ENCODE assay signal across 20 mouse cellular contexts in the genomic region with DNA sequence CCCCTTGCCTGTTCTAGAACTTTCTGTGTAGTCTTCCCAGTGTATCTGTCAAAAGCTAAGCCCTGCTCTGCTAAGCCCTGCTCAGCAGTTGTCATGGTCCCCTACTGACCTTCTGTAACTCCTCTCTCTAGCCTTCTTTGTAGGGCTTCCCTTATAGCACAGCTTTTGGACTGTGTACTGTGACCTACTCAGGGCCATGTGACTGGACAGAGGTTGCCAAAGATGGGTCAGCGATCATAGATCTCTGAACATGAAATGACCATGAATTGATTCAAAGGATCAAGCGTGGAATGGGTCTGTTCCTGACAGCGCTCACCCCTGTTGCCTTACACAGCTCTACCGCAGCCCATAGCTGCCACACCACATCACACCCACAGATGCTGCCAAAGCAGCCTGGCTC.
DNase-seq lines count a peak whose midpoint lies in the region; ATAC-seq and TF ChIP-seq lines count a peak whose summit lies in the region.
"Had no signal": no experiment of that assay in that cellular context is flagged by ENCODE, and none has a peak within 500 bp of the region (broad histone marks: within the 10 kb centered on the region; RNA-seq: fewer than 3 reads in every experiment).

No protein-coding gene starts in this region.

- TF ChIP-seq POLR2A in kidney, adult 2 months (IDR thresholded peaks at IDR 0.05; ENCODE audit: low read depth, low read length) = no peak

- no peak overlapping the region for H3K9ac ChIP-seq in kidney, embryonic 14.5 days (ENCODE audit: low read depth, low read length)
- H3K9ac ChIP-seq in kidney, embryonic 15.5 days = no peak overlapping the region
- H3K9ac ChIP-seq: embryonic facial prominence, embryonic 12.5 days; forebrain, embryonic 13.5 days; forebrain, embryonic 15.5 days had no signal

- H3K27ac ChIP-seq in kidney, adult 2 months (ENCODE audit: insufficient read depth, low read depth, low read length) = no peak overlapping the region
- no peak overlapping the region for H3K27ac ChIP-seq in kidney, embryonic 14.5 days (ENCODE audit: low read depth, low read length)
- no peak overlapping the region for H3K27ac ChIP-seq in kidney, embryonic 15.5 days
- H3K27ac ChIP-seq: embryonic facial prominence, embryonic 10.5 days; embryonic facial prominence, embryonic 12.5 days; forebrain, embryonic 13.5 days; forebrain, embryonic 15.5 days had no signal

- H3K4me3 ChIP-seq in kidney, adult 2 months (ENCODE audit: insufficient read depth, low read depth, low read length) = no peak overlapping the region
- H3K4me3 ChIP-seq in kidney, embryonic 14.5 days (ENCODE audit: low read length) = no peak overlapping the region
- no peak overlapping the region for H3K4me3 ChIP-seq in kidney, embryonic 15.5 days (replicated peaks)
- 0 out of 2 replicates have a peak overlapping the region, but pooled peaks have one; percentile 33 for H3K4me3 ChIP-seq in G1E (ENCODE audit: low read depth, low read length)
- H3K4me3 ChIP-seq: embryonic facial prominence, embryonic 10.5 days; embryonic facial prominence, embryonic 12.5 days; forebrain, embryonic 13.5 days; forebrain, embryonic 15.5 days had no signal

- H3K9me3 ChIP-seq in kidney, embryonic 14.5 days (ENCODE audit: control insufficient read depth, low read length) = no peaks in the 10 kb centered on the region
- H3K9me3 ChIP-seq in kidney, embryonic 15.5 days (replicated peaks) = no peaks in the 10 kb centered on the region
- peaks cover 70% of the 10 kb centered on the region for H3K9me3 ChIP-seq in G1E (replicated peaks)
- H3K9me3 ChIP-seq: embryonic facial prominence, embryonic 12.5 days; forebrain, embryonic 13.5 days; forebrain, embryonic 15.5 days had no signal

- WGBS in kidney, adult 2 months = 82% methylated on average over 4 of the region's 4 CpGs
- WGBS in kidney, embryonic 14.5 days = 90% methylated on average over 4 of the region's 4 CpGs
- WGBS in kidney, embryonic 15.5 days = 95% methylated on average over 4 of the region's 4 CpGs

- H3K4me2 ChIP-seq in kidney, embryonic 14.5 days (replicated peaks; ENCODE audit: low read depth, low read length) = no peak overlapping the region
- no peak overlapping the region for H3K4me2 ChIP-seq in kidney, embryonic 15.5 days
- H3K4me2 ChIP-seq: embryonic facial prominence, embryonic 12.5 days; forebrain, embryonic 13.5 days; forebrain, embryonic 15.5 days had no signal

- no peak for TF ChIP-seq CTCF in kidney, adult 2 months (conservative IDR thresholded peaks at IDR 0.05; ENCODE audit: insufficient read depth, insufficient read length, low read depth, low read length)
- no peak for TF ChIP-seq CTCF in G1E (IDR thresholded peaks at IDR 0.05; ENCODE audit: low read depth, low read length)

- H3K36me3 ChIP-seq in kidney, adult 2 months (ENCODE audit: control insufficient read depth, insufficient read depth, low read length) = no peaks in the 10 kb centered on the region
- H3K36me3 ChIP-seq in kidney, embryonic 14.5 days (ENCODE audit: control insufficient read depth, insufficient read depth, low read length) = no peaks in the 10 kb centered on the region
- no peaks in the 10 kb centered on the region for H3K36me3 ChIP-seq in kidney, embryonic 15.5 days
- no peaks in the 10 kb centered on the region for H3K36me3 ChIP-seq in G1E (replicated peaks)
- H3K36me3 ChIP-seq: embryonic facial prominence, embryonic 12.5 days; forebrain, embryonic 15.5 days had no signal

- no peaks in the 10 kb centered on the region; the same call in 1 of the 2 replicates for H3K4me1 ChIP-seq in kidney, adult 2 months (ENCODE audit: control insufficient read depth, insufficient read depth, low read length)
- no peaks in the 10 kb centered on the region for H3K4me1 ChIP-seq in kidney, embryonic 14.5 days (ENCODE audit: control insufficient read depth, insufficient read depth, low read length)
- H3K4me1 ChIP-seq in kidney, embryonic 15.5 days = no peaks in the 10 kb centered on the region
- no peaks in the 10 kb centered on the region for H3K4me1 ChIP-seq in G1E (ENCODE audit: insufficient read depth, low read depth, low read length)
- H3K4me1 ChIP-seq: embryonic facial prominence, embryonic 12.5 days had no signal

- DNase-seq in kidney, adult 2 months = peak; percentile 66
- DNase-seq in kidney, postnatal 36 days = peak; percentile 19 to 47
- DNase-seq in G1E (ENCODE audit: low spot score) = no peak
- DNase-seq in left cerebral cortex, adult 9 months (ENCODE audit: low spot score in 2 of 2) = no peak
- DNase-seq: adrenal gland, adult 8-10 months; adrenal gland, postnatal 14 days; adrenal gland, postnatal 36 days; cerebellum, adult 11-12 months; cerebellum, adult 2 months; cerebellum, adult 9-10 months; cerebellum, postnatal 10 days; cerebellum, postnatal 25 days had no signal

- ATAC-seq in kidney, embryonic 14.5 days (ENCODE audit: low FRiP score, low TSS enrichment) = no peak
- ATAC-seq in kidney, embryonic 15.5 days (replicated peaks; ENCODE audit: low FRiP score) = no peak
- no peak for ATAC-seq in G1E (ENCODE audit: extremely low read depth, insufficient number of reproducible peaks, low FRiP score, poor library complexity, severe bottlenecking)
- ATAC-seq: activated CD4-positive, CD25-positive, alpha-beta regulatory T cell, adult 4 months; forebrain, embryonic 13.5 days; forebrain, embryonic 15.5 days; Patski had no signal

- no peaks in the 10 kb centered on the region for H3K27me3 ChIP-seq in kidney, adult 2 months (replicated peaks; ENCODE audit: control insufficient read depth, insufficient read depth, low read length)
- no peaks in the 10 kb centered on the region for H3K27me3 ChIP-seq in kidney, embryonic 14.5 days (ENCODE audit: control insufficient read depth, insufficient read depth, low read length)
- H3K27me3 ChIP-seq in kidney, embryonic 15.5 days = no peaks in the 10 kb centered on the region
- H3K27me3 ChIP-seq in G1E (ENCODE audit: insufficient read depth, low read length) = no peaks in the 10 kb centered on the region
- H3K27me3 ChIP-seq: embryonic facial prominence, embryonic 12.5 days; forebrain, embryonic 13.5 days; forebrain, embryonic 15.5 days; Patski had no signal

Comparison
In these comparisons a context has a peak if more than half of its experiments do, and no peak if none do; other contexts are left out.
1. DNase-seq: peak in kidney, adult 2 months (single experiment) and kidney, postnatal 36 days (2 of 2); none in G1E (single experiment) and left cerebral cortex, adult 9 months (0 of 2).